Mouse (Mus musculus): ENCODE results near the gene Wfdc1. TPM values are rescaled to one million over a fixed set of nuclear protein-coding genes. Genes with fewer than 3 reads are reported as not detected.

Gene Wfdc1
- total and polyA plus RNA-seq, 3 experiments: not detected

DNA sequence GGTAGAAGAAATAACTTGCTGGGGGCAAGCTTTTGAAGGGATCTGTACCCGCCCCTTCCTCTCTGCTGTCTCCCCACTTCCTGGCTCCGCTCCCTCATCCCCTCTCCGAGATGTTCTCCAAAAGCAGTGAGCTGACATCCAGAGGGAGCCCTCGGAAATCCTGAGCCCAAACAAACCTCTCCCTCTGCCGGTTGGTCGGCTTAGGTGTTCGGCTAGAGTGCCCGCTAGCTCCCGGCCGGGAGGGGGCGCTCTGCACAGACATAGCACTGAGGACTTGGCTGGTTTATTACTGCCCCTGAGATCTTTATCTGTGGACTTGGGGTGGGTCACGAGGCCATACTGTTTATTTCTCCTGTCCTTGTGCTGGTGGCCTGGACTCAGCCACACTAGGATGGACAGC lies 3.1 kb downstream of the Wfdc1 start:
- dilution Hi-C loops (cut with MboI; ENCODE audit: extremely low pct_ligation_motif_present, extremely low pct_unique_long_range_greater_than_20kb, low sequenced_read_pairs) (no loop called here), in situ Hi-C loops (cut with MboI; ENCODE audit: low pct_ligation_motif_present, low pct_unique_long_range_greater_than_20kb, low sequenced_read_pairs) (no loop called here)
- H3K4me2 ChIP-seq (ENCODE audit: insufficient read depth, low read depth, poor library complexity, severe bottlenecking): no peak overlapping the region
- no peak overlapping the region for H3K4me3 ChIP-seq (replicated peaks in 1 of 3; ENCODE audit: low read depth in 2 of 3, low read length in 2 of 3, poor library complexity in 1 of 3)
- H3K27me3 ChIP-seq (replicated peaks): peaks cover 83% of the 10 kb centered on the region
- H3K79me2 ChIP-seq (replicated peaks; ENCODE audit: control insufficient read depth, extremely low read depth, insufficient read depth, poor library complexity, severe bottlenecking): no peaks in the 10 kb centered on the region
- no peak overlapping the region for H3K9ac ChIP-seq (ENCODE audit: insufficient read depth, low read depth)
- no peaks in the 10 kb centered on the region for H3K36me3 ChIP-seq (replicated peaks in 1 of 2; ENCODE audit: control insufficient read depth in 1 of 2, insufficient read depth in 1 of 2, low read length in 1 of 2)
- peaks cover 3 to 7% of the 10 kb centered on the region in 2 experiments; a peak in 2 of 4 replicates for H3K4me1 ChIP-seq (ENCODE audit: control insufficient read depth in 1 of 2, insufficient read depth in 2 of 2)
- DNase-seq (ENCODE audit: extremely low read depth): peak; percentile 43
- H3K27ac ChIP-seq (ENCODE audit: insufficient read depth, low read depth): no peak overlapping the region
- H3K9me3 ChIP-seq (replicated peaks; ENCODE audit: low read length): peaks cover 4% of the 10 kb centered on the region
- TF ChIP-seq CTCF (conservative IDR thresholded peaks at IDR 0.05 in 1 of 2, IDR thresholded peaks at IDR 0.05 in 1 of 2; ENCODE audit: low read depth in 2 of 2, low read length in 2 of 2) (peak; percentile 42 to 84), ETS1 (conservative IDR thresholded peaks at IDR 0.05; ENCODE audit: low read depth, low read length) (no peak)

DNA sequence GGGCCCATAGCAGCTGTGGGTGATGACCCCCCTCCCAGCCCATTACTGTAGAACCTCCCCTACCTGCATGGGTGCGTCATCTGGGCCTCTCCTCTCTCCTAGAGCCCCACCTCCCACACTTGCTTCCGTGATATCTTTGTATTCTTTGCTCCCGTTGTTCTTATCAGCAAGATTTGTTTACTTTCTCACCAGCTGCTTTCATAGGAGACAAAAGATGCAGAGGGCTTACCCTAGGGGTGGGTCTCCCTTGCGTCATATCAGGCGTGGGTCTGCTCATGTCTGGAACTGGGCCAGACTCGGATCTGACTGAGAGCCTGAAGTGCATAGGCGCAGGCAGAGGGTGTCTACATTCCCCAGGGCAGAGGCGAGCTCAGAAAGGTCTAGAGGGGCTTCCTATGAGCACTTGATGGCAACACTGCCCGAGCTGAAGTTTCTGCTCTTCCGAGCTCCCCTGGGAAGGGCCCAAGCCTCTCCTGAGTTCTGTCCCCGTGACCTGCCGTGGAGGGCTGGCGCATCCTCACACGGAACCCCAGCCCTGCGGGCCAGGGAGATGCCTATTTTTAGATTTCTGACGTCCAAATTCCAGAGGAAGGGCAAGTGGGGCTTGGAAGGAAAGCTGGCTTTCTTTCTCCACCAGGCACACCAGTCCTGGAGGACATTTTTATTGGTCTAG lies 4.4 kb downstream of the Wfdc1 start:
- Histone ChIP-seq H3K9ac (ENCODE audit: insufficient read depth, low read depth) (no peak overlapping the region), H3K27ac (ENCODE audit: insufficient read depth, low read depth) (no peak overlapping the region), H3K4me2 (ENCODE audit: insufficient read depth, low read depth, poor library complexity, severe bottlenecking) (no peak overlapping the region), H3K9me3 (replicated peaks; ENCODE audit: low read length) (peaks cover 4% of the 10 kb centered on the region), H3K4me1 (ENCODE audit: control insufficient read depth in 1 of 2, insufficient read depth in 2 of 2) (peaks cover 3 to 7% of the 10 kb centered on the region in 2 experiments; a peak in 2 of 4 replicates), H3K79me2 (replicated peaks; ENCODE audit: control insufficient read depth, extremely low read depth, insufficient read depth, poor library complexity, severe bottlenecking) (no peaks in the 10 kb centered on the region), H3K4me3 (replicated peaks in 1 of 3; ENCODE audit: low read depth in 2 of 3, low read length in 2 of 3, poor library complexity in 1 of 3) (no peak overlapping the region), H3K27me3 (replicated peaks) (peaks cover 80% of the 10 kb centered on the region), H3K36me3 (replicated peaks in 1 of 2; ENCODE audit: control insufficient read depth in 1 of 2, insufficient read depth in 1 of 2, low read length in 1 of 2) (no peaks in the 10 kb centered on the region)
- no peak for TF ChIP-seq CHD2 (IDR thresholded peaks at IDR 0.05; ENCODE audit: low read length)
- TF ChIP-seq CHD1 (IDR thresholded peaks at IDR 0.05; ENCODE audit: low read depth, low read length): no peak
- in situ Hi-C loops (cut with MboI; ENCODE audit: low pct_ligation_motif_present, low pct_unique_long_range_greater_than_20kb, low sequenced_read_pairs): no loop called here
- DNase-seq (ENCODE audit: extremely low read depth): no peak
- dilution Hi-C loops (cut with MboI; ENCODE audit: extremely low pct_ligation_motif_present, extremely low pct_unique_long_range_greater_than_20kb, low sequenced_read_pairs): no loop called here

DNA sequence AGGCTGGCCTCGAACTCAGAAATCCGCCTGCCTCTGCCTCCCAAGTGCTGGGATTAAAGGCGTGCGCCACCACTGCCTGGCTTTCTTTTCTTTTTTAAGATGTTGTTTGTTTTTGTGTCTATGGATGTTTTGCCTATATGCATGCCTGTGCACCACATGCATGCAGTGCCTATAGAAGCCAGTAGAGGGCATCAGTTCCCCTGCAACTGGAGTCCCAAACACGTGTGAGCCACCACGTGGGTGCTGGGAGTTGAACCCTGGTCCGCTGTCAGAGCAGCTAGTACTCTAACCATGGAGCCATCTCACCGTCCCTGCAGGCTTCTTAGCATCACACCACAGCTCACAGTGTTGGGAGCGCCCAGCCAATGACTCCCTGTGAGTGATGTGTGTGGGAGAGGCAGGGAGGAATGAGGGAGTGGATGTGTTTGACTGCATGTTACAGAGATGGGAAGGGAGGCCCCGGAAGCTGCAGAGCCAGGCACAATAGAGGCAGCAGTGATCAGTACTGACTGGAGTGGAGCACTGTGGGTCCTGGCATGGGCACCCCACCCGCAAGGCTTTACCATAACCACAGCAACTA lies 7.9 kb downstream of the Wfdc1 start:
- Histone ChIP-seq H3K4me2 (ENCODE audit: insufficient read depth, low read depth, poor library complexity, severe bottlenecking) (no peak overlapping the region), H3K9me3 (replicated peaks; ENCODE audit: low read length) (peaks cover 4% of the 10 kb centered on the region), H3K27ac (ENCODE audit: insufficient read depth, low read depth) (no peak overlapping the region), H3K4me3 (replicated peaks in 1 of 3; ENCODE audit: low read depth in 2 of 3, low read length in 2 of 3, poor library complexity in 1 of 3) (no peak overlapping the region), H3K9ac (ENCODE audit: insufficient read depth, low read depth) (no peak overlapping the region), H3K27me3 (replicated peaks) (peaks cover 62% of the 10 kb centered on the region), H3K4me1 (ENCODE audit: control insufficient read depth in 1 of 2, insufficient read depth in 2 of 2) (peaks cover 7% of the 10 kb centered on the region in 2 experiments; a peak in 2 of 4 replicates), H3K79me2 (replicated peaks; ENCODE audit: control insufficient read depth, extremely low read depth, insufficient read depth, poor library complexity, severe bottlenecking) (no peaks in the 10 kb centered on the region), H3K36me3 (replicated peaks in 1 of 2; ENCODE audit: control insufficient read depth in 1 of 2, insufficient read depth in 1 of 2, low read length in 1 of 2) (no peaks in the 10 kb centered on the region)
- dilution Hi-C loops (cut with MboI; ENCODE audit: extremely low pct_ligation_motif_present, extremely low pct_unique_long_range_greater_than_20kb, low sequenced_read_pairs) (no loop called here), in situ Hi-C loops (cut with MboI; ENCODE audit: low pct_ligation_motif_present, low pct_unique_long_range_greater_than_20kb, low sequenced_read_pairs) (no loop called here)
- peak; percentile 16 for DNase-seq (ENCODE audit: extremely low read depth)
- TF ChIP-seq MYC (IDR thresholded peaks at IDR 0.05; ENCODE audit: low read depth, low read length): 0 out of 2 replicates have a peak, but pooled peaks have one; percentile 44
- TF ChIP-seq MEF2A (IDR thresholded peaks at IDR 0.05; ENCODE audit: borderline replicate concordance, low read depth, low read length): no peak
- peak in 1 of 2 experiments; percentile 33; a peak in 2 of 4 replicates for TF ChIP-seq CTCF (conservative IDR thresholded peaks at IDR 0.05 in 1 of 2, IDR thresholded peaks at IDR 0.05 in 1 of 2; ENCODE audit: low read depth in 2 of 2, low read length in 2 of 2)
